Mouse (Mus musculus): Measurements from ENCODE around the gene Epb41.

DNA sequence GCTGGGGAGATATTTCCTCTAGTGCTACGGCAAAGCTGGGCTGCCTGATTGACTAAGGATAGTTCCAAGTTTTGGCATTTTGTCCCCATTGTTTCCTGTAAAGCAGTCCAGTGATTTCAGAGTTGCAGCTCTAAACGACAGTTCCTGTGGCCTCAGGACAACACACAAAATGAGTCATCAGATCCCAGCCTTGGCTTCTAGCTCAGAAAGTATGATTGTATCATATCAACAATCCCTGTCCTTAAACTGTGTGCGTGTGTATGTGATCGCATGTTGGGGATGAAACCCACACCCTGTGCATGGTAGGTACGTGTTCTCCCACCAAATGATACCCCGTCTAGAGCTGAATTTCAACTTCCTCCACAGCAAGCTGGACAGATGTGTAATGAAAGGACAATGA lies 146.0 kb downstream of the Epb41 start:
- TF ChIP-seq CTCF (IDR thresholded peaks at IDR 0.05; ENCODE audit: low read depth, low read length) (no peak), POLR2A (IDR thresholded peaks at IDR 0.05; ENCODE audit: extremely low read depth, insufficient read depth, low read length) (no peak)

Data from liver, adult 2 months (tissue).